Mouse (Mus musculus) neural tube, embryonic 13.5 days (tissue): ENCODE measurements around the gene 1700009N14Rik. TPM values are rescaled to one million over a fixed set of nuclear protein-coding genes. Genes with fewer than 3 reads are reported as not detected.
A peak's percentile ranks its signal among the peaks of the same experiment; 100 is the strongest.

Source experiments
- ATAC-seq: fragments of 200-750 bp; cut with Nextera tagmentation; 2 replicates; pipeline ENCODE4 v1.8.0; 2017; ENCODE audit warnings: low read depth, mild to moderate bottlenecking, moderate TSS enrichment, moderate library complexity
- H3K27ac ChIP-seq: fragments of 300-500 bp; sonication (generic); replicated peaks from 2 replicates; pipeline ENCODE4 v1.5.1; 2015; ENCODE audit warnings: moderate library complexity, mild to moderate bottlenecking, inconsistent platforms
- H3K27me3 ChIP-seq: fragments of 300-500 bp; sonication (generic); 2 replicates; pipeline ENCODE4 v1.6.1; 2015; ENCODE audit warnings: mild to moderate bottlenecking, inconsistent platforms
- H3K36me3 ChIP-seq: fragments of 300-500 bp; sonication (generic); 2 replicates; pipeline ENCODE4 v1.6.1; 2015; ENCODE audit warnings: mild to moderate bottlenecking, inconsistent platforms
- H3K4me1 ChIP-seq: fragments of 300-500 bp; sonication (generic); replicated peaks from 2 replicates; pipeline ENCODE4 v1.6.1; 2015; ENCODE audit warnings: inconsistent platforms
- H3K4me2 ChIP-seq: fragments of 300-500 bp; sonication (generic); 2 replicates; pipeline ENCODE4 v1.6.1; 2015; ENCODE audit warnings: inconsistent platforms, mild to moderate bottlenecking, moderate library complexity
- H3K4me3 ChIP-seq: fragments of 300-500 bp; sonication (generic); 2 replicates; pipeline ENCODE4 v1.5.1; 2015; ENCODE audit warnings: mild to moderate bottlenecking, inconsistent platforms
- H3K9ac ChIP-seq: fragments of 300-500 bp; sonication (generic); 2 replicates; pipeline ENCODE4 v1.6.1; 2015; ENCODE audit warnings: moderate library complexity, mild to moderate bottlenecking, inconsistent platforms
- H3K9me3 ChIP-seq: fragments of 300-500 bp; sonication (generic); 2 replicates; pipeline ENCODE4 v1.6.1; 2016; ENCODE audit warnings: inconsistent platforms
- WGBS: fragments of 180-500 bp; shearing (Covaris S2); methylation state at CpG from one replicate; pipeline ENCODE4 v1.1.7; 2015; 5-methylcytosine and 5-hydroxymethylcytosine counted together
- polyA plus RNA-seq: library from polyadenylated mRNA; unstranded; fragments of >200 nt; fragmentation: Nextera tagmentation; extraction: Ambion mirVana; gene quantifications from 2 replicates; pipeline ENCODE4 v1.2.1, GENCODE M21; 2015

1700009N14Rik gene
- not detected in 2 replicates for polyA plus RNA-seq

DNA sequence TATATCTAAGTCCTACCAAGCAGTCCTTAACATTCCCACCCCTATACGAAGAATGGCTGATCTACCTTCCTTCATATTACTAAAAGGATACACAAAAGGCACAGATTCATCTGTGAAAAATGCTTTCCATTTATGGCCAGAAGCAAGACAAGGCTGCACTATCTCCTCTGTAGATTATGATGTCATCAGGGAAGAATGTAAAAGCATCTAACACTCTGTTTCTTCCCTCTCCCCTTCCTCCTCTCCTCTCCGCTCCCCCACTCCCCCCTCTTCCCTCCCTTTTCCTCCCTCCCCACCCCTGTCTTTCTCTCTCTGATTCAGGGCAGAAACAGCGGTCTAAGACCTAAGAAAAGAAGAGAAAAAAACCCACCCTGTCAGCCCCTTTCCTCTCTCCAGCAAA lies at the start of gene 1700009N14Rik:
Gene 1700009N14Rik (plus strand): TSS at position 227 of the 400 bp plus-strand sequence.
- Histone ChIP-seq H3K27ac (no peak within 1 kb of the TSS), H3K4me1 (no peaks in the 10 kb centered on the region), H3K9ac (no peak within 1 kb of the TSS), H3K9me3 (no peaks in the 10 kb centered on the region), H3K4me3 (no peak within 1 kb of the TSS), H3K27me3 (no peaks in the 10 kb centered on the region), H3K4me2 (no peak within 1 kb of the TSS), H3K36me3 (no peaks in the 10 kb centered on the region)
- 71% methylated on average over 3 of the region's 3 CpGs for WGBS
- no peak for ATAC-seq

DNA sequence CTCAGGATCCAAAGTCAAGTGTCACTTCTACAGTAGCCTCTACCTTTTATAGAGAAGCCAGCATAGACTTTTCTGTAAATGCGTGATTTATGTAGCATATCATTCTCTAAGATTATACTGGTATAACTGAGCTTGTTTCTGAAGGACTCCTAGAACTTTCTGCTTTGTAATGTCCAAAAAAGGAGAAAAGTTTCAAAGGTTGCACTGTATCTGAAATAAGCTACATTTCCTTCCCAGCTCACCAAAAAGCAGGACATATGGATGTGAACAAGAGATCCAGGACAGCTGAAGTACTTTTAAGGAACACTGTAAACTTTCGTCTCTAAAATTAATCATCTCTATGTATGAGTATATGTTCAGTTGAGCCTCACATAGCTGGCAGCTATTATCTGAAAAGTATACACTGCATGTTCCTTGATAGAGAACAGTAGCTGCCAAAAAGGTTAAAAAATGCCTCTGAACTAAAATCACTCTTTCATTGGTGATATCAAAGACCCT lies 12.2 kb upstream of the 1700009N14Rik start:
- H3K9ac ChIP-seq, result no peak overlapping the region
- no peaks in the 10 kb centered on the region for H3K36me3 ChIP-seq
- no peaks in the 10 kb centered on the region for H3K27me3 ChIP-seq
- ATAC-seq, result no peak
- no peak overlapping the region for H3K4me2 ChIP-seq
- H3K27ac ChIP-seq, result no peak overlapping the region
- H3K9me3 ChIP-seq, result no peaks in the 10 kb centered on the region
- no peak overlapping the region for H3K4me3 ChIP-seq
- 93% methylated on average over 2 of the region's 2 CpGs for WGBS
- no peaks in the 10 kb centered on the region for H3K4me1 ChIP-seq

DNA sequence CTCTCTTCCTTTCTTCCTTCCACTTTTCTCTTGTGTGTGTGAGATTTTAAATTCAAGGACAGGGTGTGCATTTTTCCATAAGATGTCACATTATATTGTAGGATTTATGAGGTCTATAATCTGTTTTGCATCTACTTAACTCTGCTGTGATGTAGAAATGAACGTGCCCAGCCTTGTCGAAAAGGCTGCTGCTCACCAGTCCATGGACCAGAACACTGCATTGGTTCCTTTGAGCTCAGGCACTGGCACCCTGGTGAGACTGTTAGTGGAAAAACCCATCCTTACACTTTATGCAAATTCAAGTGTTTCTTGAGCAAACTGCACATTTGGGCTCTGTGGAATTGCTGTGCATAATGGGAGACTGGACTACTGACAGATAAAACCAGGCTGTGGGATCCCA lies 24.2 kb downstream of the 1700009N14Rik start:
- WGBS, result 63% methylated on average over 2 of the region's 2 CpGs
- peak; percentile 76; the same call in 1 of the 2 replicates for ATAC-seq
- Histone ChIP-seq H3K9me3 (no peaks in the 10 kb centered on the region), H3K4me2 (no peak overlapping the region), H3K4me3 (no peak overlapping the region), H3K27me3 (no peaks in the 10 kb centered on the region), H3K9ac (no peak overlapping the region), H3K36me3 (no peaks in the 10 kb centered on the region), H3K4me1 (no peaks in the 10 kb centered on the region), H3K27ac (no peak overlapping the region)

GRCm38 (mm10) chr4:39486393-39486792 lies 36.3 kb downstream of the 1700009N14Rik start:
- no peak for ATAC-seq
- WGBS, result 91% methylated on average over 8 of the region's 8 CpGs
- H3K9me3 ChIP-seq, result no peaks in the 10 kb centered on the region
- no peak overlapping the region for H3K4me3 ChIP-seq
- H3K27ac ChIP-seq, result no peak overlapping the region
- no peaks in the 10 kb centered on the region for H3K36me3 ChIP-seq
- H3K27me3 ChIP-seq, result no peaks in the 10 kb centered on the region
- no peak overlapping the region for H3K9ac ChIP-seq
- no peak overlapping the region for H3K4me2 ChIP-seq
- no peaks in the 10 kb centered on the region for H3K4me1 ChIP-seq

DNA sequence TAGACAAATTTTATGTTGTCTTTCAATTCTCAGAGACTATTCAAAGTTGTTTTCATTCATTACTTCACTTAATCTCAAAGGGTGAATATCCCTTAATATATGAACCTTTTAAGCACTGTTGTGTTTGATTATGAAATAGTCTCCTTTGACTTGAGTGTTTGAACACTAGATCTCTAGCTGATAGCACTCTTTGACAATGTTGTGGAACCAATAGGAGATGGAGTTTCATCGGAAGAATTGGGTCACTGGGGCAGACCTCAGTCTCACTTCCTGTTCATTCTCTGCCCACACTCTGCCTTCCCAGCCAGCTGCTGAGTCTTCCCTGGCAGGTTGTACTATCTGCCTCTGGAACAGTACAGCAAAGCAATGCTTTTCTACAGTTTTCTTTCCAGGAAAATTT lies 43.5 kb downstream of the 1700009N14Rik start:
- Histone ChIP-seq H3K27ac (no peak overlapping the region), H3K9ac (no peak overlapping the region), H3K4me3 (no peak overlapping the region), H3K4me2 (no peak overlapping the region), H3K4me1 (no peaks in the 10 kb centered on the region), H3K9me3 (no peaks in the 10 kb centered on the region), H3K36me3 (no peaks in the 10 kb centered on the region), H3K27me3 (no peaks in the 10 kb centered on the region)
- WGBS, result 78% methylated on average over 1 of the region's 1 CpGs
- no peak for ATAC-seq

DNA sequence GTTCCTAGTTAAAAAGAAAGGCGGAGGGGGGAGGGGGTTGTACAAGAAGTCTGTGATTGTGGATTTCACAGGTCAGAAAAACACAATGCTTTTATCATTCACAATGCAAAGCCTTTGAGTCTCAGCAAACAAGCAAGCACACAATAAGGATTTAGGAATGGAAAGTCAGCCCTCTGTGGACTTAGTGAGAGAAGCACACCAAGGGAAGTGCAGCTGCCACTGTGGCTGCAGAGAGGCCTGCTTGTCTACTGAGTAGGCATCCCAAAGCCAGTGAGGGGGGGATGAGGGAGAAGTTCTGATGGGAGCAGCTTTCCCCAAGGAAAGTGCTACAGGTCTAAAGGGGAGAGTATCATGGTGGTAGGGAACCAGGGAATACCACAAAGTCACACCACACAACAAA lies 45.8 kb downstream of the 1700009N14Rik start:
- no peak for ATAC-seq
- H3K9ac ChIP-seq, result no peak overlapping the region
- no peaks in the 10 kb centered on the region for H3K9me3 ChIP-seq
- H3K4me3 ChIP-seq, result no peak overlapping the region
- H3K27ac ChIP-seq, result no peak overlapping the region
- WGBS, result 69% methylated on average over 1 of the region's 1 CpGs
- H3K27me3 ChIP-seq, result no peaks in the 10 kb centered on the region
- H3K36me3 ChIP-seq, result no peaks in the 10 kb centered on the region
- H3K4me1 ChIP-seq, result no peaks in the 10 kb centered on the region
- no peak overlapping the region for H3K4me2 ChIP-seq
